Mouse (Mus musculus) neural tube, embryonic 15.5 days (tissue): ENCODE results near the gene Gjc3. TPM values are rescaled to one million over a fixed set of nuclear protein-coding genes. Genes with fewer than 3 reads are reported as not detected.

Experiments
- ATAC-seq: fragments of 200-750 bp; cut with Nextera tagmentation; 2 replicates; pipeline ENCODE4 v1.8.0; 2017; ENCODE audit warnings: mild to moderate bottlenecking, moderate TSS enrichment, moderate library complexity; ENCODE audit not compliant: low FRiP score
- H3K27ac ChIP-seq: fragments of 300-500 bp; sonication (generic); replicated peaks from 2 replicates; pipeline ENCODE4 v1.5.1; 2015; ENCODE audit warnings: mild to moderate bottlenecking, inconsistent platforms
- H3K27me3 ChIP-seq: fragments of 300-500 bp; sonication (generic); replicated peaks from 2 replicates; pipeline ENCODE4 v1.6.1; 2015; ENCODE audit warnings: inconsistent platforms
- H3K36me3 ChIP-seq: fragments of 300-500 bp; sonication (generic); 2 replicates; pipeline ENCODE4 v1.6.1; 2015; ENCODE audit warnings: inconsistent platforms
- H3K4me1 ChIP-seq: fragments of 300-500 bp; sonication (generic); 2 replicates; pipeline ENCODE4 v1.6.1; 2015; ENCODE audit warnings: inconsistent platforms
- H3K4me2 ChIP-seq: fragments of 300-500 bp; sonication (generic); 2 replicates; pipeline ENCODE4 v1.6.1; 2015; ENCODE audit warnings: inconsistent platforms, mild to moderate bottlenecking, moderate library complexity
- H3K4me3 ChIP-seq: fragments of 300-500 bp; sonication (generic); replicated peaks from 2 replicates; pipeline ENCODE4 v1.5.1; 2015; ENCODE audit warnings: mild to moderate bottlenecking, inconsistent platforms
- H3K9ac ChIP-seq: fragments of 300-500 bp; sonication (generic); replicated peaks from 2 replicates; pipeline ENCODE4 v1.6.1; 2015; ENCODE audit warnings: mild to moderate bottlenecking, inconsistent platforms
- H3K9me3 ChIP-seq: fragments of 300-500 bp; sonication (generic); replicated peaks from 2 replicates; pipeline ENCODE4 v1.6.1; 2016; ENCODE audit warnings: inconsistent platforms
- WGBS: fragments of 180-500 bp; shearing (Covaris S2); methylation state at CpG from one replicate; pipeline ENCODE4 v1.1.7; 2015; ENCODE audit warnings: mixed read lengths; 5-methylcytosine and 5-hydroxymethylcytosine counted together
- polyA plus RNA-seq: library from polyadenylated mRNA; unstranded; fragments of >200 nt; fragmentation: Nextera tagmentation; extraction: Ambion mirVana; gene quantifications from 2 replicates; pipeline ENCODE4 v1.2.1, GENCODE M21; 2015

Gene Gjc3
- polyA plus RNA-seq: 1.6 and 1.7 TPM in 2 replicates

DNA sequence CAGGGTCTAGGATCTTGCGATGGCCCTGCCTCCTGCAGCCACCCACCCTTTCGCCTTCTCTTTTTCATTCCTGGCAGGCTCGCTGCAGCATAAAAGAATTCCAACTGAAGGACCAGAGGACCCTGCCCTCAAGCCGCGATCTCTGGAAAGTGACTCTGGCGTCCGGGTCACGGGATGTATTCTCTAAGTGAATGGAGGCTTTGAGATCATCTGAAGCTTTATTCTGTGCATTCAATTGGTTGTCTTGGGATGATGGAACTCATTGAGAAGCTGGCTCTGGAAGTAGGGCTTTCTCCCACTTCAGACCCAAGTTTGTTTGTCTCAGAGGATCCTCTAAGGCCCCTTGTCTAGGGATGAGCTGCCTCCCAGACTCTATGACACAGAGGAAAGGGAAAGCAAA, at the start of gene Gjc3:
TSS of gene Gjc3 (minus strand) at position 154 of the 400 bp plus-strand sequence.
- H3K9me3 ChIP-seq: no peaks in the 10 kb centered on the region
- no peak within 1 kb of the TSS for H3K9ac ChIP-seq
- no peaks in the 10 kb centered on the region for H3K4me1 ChIP-seq
- no peak for ATAC-seq
- H3K4me3 ChIP-seq: no peak within 1 kb of the TSS
- H3K27me3 ChIP-seq: no peaks in the 10 kb centered on the region
- 68% methylated on average over 8 of the region's 8 CpGs for WGBS
- no peak within 1 kb of the TSS for H3K27ac ChIP-seq
- no peaks in the 10 kb centered on the region for H3K36me3 ChIP-seq
- H3K4me2 ChIP-seq: no peak within 1 kb of the TSS

DNA sequence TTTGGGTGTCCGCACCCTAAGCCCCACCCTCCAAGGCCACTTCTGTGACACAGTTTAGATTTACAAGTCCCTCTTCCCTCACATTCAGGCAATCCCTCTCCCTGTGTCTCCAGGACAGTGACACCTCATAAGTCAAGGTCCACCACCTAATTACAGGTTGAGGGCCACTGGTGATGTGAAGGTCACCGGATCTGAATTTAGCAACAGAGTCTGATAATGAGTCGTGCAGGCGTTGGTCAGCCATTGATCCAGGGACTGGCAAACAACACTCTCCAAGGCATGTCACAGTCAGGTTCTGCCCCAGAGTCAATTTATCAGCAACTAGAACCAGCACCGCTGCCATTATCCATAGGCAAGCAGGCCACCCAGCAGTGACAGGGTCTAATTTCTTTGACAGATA, 49.5 kb upstream of the Gjc3 start:
- H3K9ac ChIP-seq: no peak overlapping the region
- H3K4me3 ChIP-seq: no peak overlapping the region
- WGBS: 96% methylated on average over 5 of the region's 5 CpGs
- H3K27ac ChIP-seq: no peak overlapping the region
- H3K4me1 ChIP-seq: no peaks in the 10 kb centered on the region
- H3K36me3 ChIP-seq: no peaks in the 10 kb centered on the region
- no peaks in the 10 kb centered on the region for H3K27me3 ChIP-seq
- no peak overlapping the region for H3K4me2 ChIP-seq
- ATAC-seq: no peak
- H3K9me3 ChIP-seq: no peaks in the 10 kb centered on the region

DNA sequence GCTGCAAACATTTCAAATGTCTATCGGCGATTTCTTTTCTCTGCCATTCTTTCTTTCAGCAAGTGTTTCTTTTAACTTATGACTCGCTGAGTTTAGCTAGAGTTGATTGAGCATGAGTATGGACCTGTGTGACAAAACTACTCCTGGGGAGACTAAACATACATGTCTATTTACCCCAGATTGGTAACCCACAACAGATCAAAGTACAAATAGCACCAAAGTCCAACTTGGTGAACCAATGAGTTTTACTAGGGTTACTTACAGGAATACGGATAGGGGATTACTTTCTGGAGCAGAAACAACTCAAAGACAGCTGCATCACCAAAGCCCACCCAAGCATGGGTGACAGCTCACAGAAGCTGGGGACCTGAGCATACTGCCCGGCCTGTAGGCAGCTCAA, 46.5 kb upstream of the Gjc3 start:
- Histone ChIP-seq H3K4me1 (no peaks in the 10 kb centered on the region), H3K9ac (no peak overlapping the region), H3K27ac (no peak overlapping the region), H3K4me2 (no peak overlapping the region), H3K4me3 (no peak overlapping the region), H3K27me3 (no peaks in the 10 kb centered on the region), H3K9me3 (no peaks in the 10 kb centered on the region), H3K36me3 (no peaks in the 10 kb centered on the region)
- no peak for ATAC-seq
- WGBS: 96% methylated on average over 5 of the region's 5 CpGs

DNA sequence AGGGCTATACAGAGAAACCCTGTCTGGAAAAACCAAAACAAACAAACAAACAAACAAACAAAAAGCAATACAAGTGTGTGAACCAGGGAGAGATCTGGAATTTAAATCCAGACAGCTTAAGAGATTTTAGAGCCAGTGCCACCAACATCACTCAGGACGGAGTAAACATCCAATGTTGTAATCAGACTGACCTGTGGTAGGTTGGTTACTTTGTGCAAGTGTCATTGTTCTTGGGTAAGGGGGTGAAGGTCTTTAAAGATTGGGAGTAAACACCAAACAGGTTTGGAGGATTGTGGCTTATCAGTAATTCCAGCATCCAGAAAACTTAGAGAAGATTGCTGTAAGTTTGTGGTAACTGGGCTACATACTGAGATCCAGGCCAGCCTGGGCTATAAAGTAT, 23.5 kb upstream of the Gjc3 start:
- no peaks in the 10 kb centered on the region for H3K4me1 ChIP-seq
- ATAC-seq: no peak
- no peak overlapping the region for H3K4me2 ChIP-seq
- 91% methylated on average over 1 of the region's 1 CpGs for WGBS
- no peaks in the 10 kb centered on the region for H3K36me3 ChIP-seq
- H3K27me3 ChIP-seq: no peaks in the 10 kb centered on the region
- no peak overlapping the region for H3K9ac ChIP-seq
- no peak overlapping the region for H3K4me3 ChIP-seq
- no peak overlapping the region for H3K27ac ChIP-seq
- H3K9me3 ChIP-seq: no peaks in the 10 kb centered on the region

DNA sequence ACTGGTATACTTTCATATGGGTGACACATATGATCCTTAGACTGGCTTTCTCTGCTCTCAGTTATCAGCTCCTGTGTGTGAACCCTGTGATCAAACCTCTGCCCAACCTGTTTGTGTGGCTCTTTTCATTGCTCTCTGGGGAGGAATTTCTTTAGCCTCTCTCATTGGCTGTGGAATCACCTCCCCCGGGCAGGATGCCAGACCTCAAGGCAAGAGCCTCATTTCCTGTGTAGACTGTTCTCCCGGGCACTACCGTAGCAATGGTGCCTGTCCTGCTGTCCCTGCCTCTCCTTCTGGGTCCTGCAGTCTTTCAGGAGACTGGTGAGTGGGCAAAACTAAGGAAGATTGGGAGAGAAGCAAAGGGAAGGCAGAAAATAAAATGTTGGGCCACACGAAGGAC, 18.4 kb upstream of the Gjc3 start, which contains the start of gene Azgp1:
TSS of gene Azgp1 (plus strand) at position 221 of the 400 bp plus-strand sequence.
- no peak for ATAC-seq
- Histone ChIP-seq H3K9ac (no peak within 1 kb of the TSS), H3K4me2 (no peak within 1 kb of the TSS), H3K4me3 (no peak within 1 kb of the TSS), H3K4me1 (no peaks in the 10 kb centered on the region), H3K9me3 (no peaks in the 10 kb centered on the region), H3K27me3 (no peaks in the 10 kb centered on the region), H3K27ac (no peak within 1 kb of the TSS), H3K36me3 (no peaks in the 10 kb centered on the region)
- WGBS: 89% methylated on average over 4 of the region's 4 CpGs

DNA sequence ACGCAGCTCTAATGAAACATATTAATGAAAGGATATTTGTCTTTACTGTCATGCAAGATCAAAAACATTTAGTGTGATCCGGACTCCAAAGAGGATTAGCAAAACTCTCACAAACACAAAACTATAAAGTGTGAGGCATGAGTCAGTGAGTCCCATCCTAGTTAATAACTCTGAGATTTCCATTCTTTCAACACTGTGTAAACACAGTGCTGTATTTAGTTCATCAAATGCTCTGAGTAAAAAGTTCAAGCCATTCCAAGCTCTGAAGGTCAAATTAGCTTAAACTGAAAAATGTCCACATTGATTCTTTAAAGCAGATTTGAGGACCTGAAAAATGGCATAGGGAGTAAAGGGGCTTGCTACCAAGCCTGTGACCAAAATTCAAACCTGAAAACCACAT, 16.2 kb upstream of the Gjc3 start:
- WGBS: 81% methylated on average over 2 of the region's 2 CpGs
- no peaks in the 10 kb centered on the region for H3K9me3 ChIP-seq
- H3K4me1 ChIP-seq: no peaks in the 10 kb centered on the region
- no peak overlapping the region for H3K9ac ChIP-seq
- no peaks in the 10 kb centered on the region for H3K36me3 ChIP-seq
- no peak overlapping the region for H3K4me2 ChIP-seq
- H3K27ac ChIP-seq: no peak overlapping the region
- H3K27me3 ChIP-seq: 0 out of 2 replicates have a peak, but pooled peaks cover 2% of the 10 kb centered on the region
- H3K4me3 ChIP-seq: no peak overlapping the region
- no peak for ATAC-seq

DNA sequence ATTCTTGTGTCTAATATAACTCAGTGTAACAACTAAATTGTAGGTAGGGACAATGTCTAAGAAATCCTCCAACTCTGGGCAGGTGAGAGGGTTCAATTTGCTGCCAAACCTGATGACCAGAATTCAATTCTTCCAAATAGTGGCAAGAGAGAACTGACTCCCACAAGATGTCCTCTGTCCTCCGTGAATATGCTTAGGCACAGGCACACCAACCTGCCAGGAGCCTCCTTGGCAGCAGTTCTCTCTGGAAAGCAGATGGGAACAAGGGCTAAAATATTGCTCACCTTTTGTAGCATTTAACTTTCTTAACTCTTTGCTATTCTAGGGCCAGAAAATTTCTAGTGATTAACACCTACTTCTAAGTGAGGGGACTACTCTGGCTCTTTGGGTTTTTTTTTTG, 14.4 kb upstream of the Gjc3 start:
- ATAC-seq: no peak
- no peaks in the 10 kb centered on the region for H3K9me3 ChIP-seq
- no peaks in the 10 kb centered on the region for H3K36me3 ChIP-seq
- 32% methylated on average over 1 of the region's 1 CpGs for WGBS
- 0 out of 2 replicates have a peak, but pooled peaks cover 2% of the 10 kb centered on the region for H3K27me3 ChIP-seq
- H3K27ac ChIP-seq: no peak overlapping the region
- no peaks in the 10 kb centered on the region for H3K4me1 ChIP-seq
- no peak overlapping the region for H3K4me3 ChIP-seq
- H3K9ac ChIP-seq: no peak overlapping the region
- no peak overlapping the region for H3K4me2 ChIP-seq

DNA sequence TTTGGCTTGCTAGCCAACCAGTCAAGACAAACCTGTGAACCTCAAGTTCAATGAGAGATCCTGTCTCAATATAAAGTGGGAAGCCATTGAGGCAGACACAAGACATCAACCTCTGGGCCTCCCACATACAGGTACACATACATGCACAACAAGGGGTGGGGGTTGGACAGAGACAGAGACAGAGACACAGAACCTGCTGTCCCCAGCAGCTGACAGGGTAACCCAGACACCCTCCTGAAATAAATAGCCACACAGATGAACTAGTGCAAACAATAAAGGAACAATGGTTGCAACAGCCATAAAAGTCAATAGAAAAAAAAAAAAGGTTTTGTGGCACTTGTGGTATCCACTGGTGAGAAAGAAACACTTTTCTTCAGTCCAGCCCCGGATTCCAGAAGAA, 12.5 kb upstream of the Gjc3 start:
- Histone ChIP-seq H3K36me3 (no peaks in the 10 kb centered on the region), H3K9me3 (no peaks in the 10 kb centered on the region), H3K4me1 (no peaks in the 10 kb centered on the region), H3K9ac (no peak overlapping the region), H3K4me3 (no peak overlapping the region), H3K27me3 (0 out of 2 replicates have a peak, but pooled peaks cover 2% of the 10 kb centered on the region), H3K27ac (no peak overlapping the region), H3K4me2 (no peak overlapping the region)
- no peak for ATAC-seq
- WGBS: 28% methylated on average over 1 of the region's 1 CpGs

DNA sequence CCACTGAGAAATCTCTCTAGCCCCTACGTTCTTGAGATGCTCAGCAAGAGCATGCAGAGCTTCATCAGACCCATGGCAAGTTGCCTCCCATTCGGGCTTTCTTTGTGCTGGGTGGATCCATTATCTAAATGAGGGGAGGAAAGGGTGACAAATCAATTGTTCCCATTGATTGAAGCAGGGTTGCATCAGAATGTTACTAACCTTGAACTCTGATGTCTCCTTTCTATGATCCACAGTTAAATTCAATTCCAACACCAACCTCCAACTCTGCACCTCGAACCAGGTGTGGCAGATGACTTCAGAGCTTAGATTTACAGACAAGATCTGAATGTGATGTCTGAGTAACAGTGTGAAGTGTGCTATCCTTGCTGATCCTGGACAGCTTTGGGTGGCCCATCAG, 11.8 kb upstream of the Gjc3 start:
- Histone ChIP-seq H3K9me3 (no peaks in the 10 kb centered on the region), H3K27ac (no peak overlapping the region), H3K4me3 (no peak overlapping the region), H3K4me2 (no peak overlapping the region), H3K27me3 (0 out of 2 replicates have a peak, but pooled peaks cover 2% of the 10 kb centered on the region), H3K4me1 (no peaks in the 10 kb centered on the region), H3K9ac (no peak overlapping the region), H3K36me3 (no peaks in the 10 kb centered on the region)
- 66% methylated on average over 3 of the region's 3 CpGs for WGBS
- no peak for ATAC-seq

DNA sequence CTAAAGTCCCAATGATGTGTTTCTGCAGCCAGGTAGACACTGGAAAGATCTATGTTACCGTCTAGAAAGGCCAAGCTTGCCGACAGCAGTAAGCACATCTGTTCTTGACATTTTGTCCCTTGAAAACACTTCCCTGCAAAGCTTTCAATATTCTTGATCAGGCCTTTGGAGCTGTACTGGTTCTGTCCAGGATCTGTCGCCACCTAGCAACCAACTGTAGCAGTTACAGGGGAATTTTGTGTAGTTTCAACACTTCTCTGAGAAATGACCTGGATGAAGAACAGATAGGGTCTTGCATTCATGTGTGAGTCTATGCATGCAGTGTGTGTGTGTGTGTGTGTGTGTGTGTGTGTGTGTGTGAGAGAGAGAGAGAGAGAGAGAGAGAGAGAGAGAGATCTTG, 10.8 kb upstream of the Gjc3 start:
- 0 out of 2 replicates have a peak, but pooled peaks cover 2% of the 10 kb centered on the region for H3K27me3 ChIP-seq
- 59% methylated on average over 3 of the region's 3 CpGs for WGBS
- H3K9me3 ChIP-seq: no peaks in the 10 kb centered on the region
- no peak overlapping the region for H3K4me3 ChIP-seq
- H3K4me2 ChIP-seq: no peak overlapping the region
- H3K4me1 ChIP-seq: no peaks in the 10 kb centered on the region
- H3K27ac ChIP-seq: no peak overlapping the region
- no peaks in the 10 kb centered on the region for H3K36me3 ChIP-seq
- no peak for ATAC-seq
- H3K9ac ChIP-seq: no peak overlapping the region

DNA sequence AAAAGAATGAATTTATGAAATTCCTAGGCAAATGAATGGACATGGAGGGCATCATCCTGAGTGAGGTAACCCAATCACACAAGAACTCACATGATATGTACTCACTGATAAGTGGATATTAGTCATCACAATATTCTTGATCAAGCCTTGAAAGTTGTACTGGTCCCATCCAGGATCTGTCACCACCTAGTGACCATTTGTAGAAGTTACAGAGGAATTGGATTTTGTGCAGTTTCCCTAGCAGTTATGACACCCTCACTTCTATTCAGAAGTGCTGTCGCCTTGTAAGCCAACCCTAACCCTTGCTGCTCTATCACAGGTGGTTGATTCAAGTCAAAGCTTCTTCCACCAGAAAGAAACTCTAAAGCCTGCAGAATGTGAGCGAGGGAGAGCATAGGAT, 10.3 kb upstream of the Gjc3 start:
- WGBS: 76% methylated on average over 2 of the region's 2 CpGs
- no peak overlapping the region for H3K9ac ChIP-seq
- no peak overlapping the region for H3K4me3 ChIP-seq
- H3K27ac ChIP-seq: no peak overlapping the region
- H3K36me3 ChIP-seq: no peaks in the 10 kb centered on the region
- no peak overlapping the region for H3K4me2 ChIP-seq
- no peaks in the 10 kb centered on the region for H3K9me3 ChIP-seq
- no peaks in the 10 kb centered on the region for H3K4me1 ChIP-seq
- no peak for ATAC-seq
- 0 out of 2 replicates have a peak, but pooled peaks cover 2% of the 10 kb centered on the region for H3K27me3 ChIP-seq

DNA sequence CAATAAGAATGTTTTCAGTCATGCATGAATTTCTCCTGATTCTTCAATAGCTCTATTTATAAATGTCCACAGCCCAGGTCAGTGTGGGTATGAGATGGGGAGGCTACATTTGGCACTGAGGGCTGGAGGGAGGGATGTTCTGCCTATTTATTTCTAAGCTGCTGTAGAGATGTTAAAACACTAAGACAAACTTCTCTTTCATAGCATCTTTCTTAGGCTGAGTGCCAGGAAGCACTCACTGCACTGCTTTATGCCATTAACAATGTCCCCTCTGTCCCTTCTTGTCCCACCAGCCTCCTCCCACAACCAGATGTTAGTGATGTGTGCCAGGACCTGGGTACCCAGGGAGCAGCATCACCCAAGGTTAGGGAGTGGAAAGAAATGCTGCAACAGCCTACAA, 3.6 kb upstream of the Gjc3 start:
- Histone ChIP-seq H3K4me2 (no peak overlapping the region), H3K9ac (no peak overlapping the region)
- ATAC-seq: no peak

DNA sequence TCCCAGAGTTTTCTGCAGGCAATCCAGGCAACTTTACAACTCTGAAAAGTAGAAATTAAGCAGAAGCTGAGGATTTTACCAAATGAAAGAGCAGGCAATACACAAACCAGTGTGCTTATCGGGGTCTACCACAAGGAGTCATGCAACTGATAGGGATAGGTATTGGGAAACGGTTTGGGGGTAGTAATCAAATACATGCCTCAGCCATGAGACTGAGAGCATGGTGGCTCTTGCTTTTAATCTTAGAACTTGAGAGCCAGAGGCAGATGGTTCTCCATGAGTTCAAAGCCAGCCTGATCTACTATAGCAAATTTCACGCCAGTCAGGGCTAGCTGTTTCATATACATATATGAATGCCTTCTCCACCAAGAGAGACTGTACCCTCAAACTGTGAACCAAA, 6.5 kb downstream of the Gjc3 start:
- Histone ChIP-seq H3K4me2 (no peak overlapping the region), H3K36me3 (no peaks in the 10 kb centered on the region), H3K9me3 (no peaks in the 10 kb centered on the region), H3K9ac (no peak overlapping the region), H3K4me1 (no peaks in the 10 kb centered on the region), H3K4me3 (no peak overlapping the region), H3K27ac (no peak overlapping the region), H3K27me3 (no peaks in the 10 kb centered on the region)
- 90% methylated on average over 3 of the region's 3 CpGs for WGBS
- ATAC-seq: no peak

More for the DNA sequence above, 3.6 kb upstream of the Gjc3 start:
- Histone ChIP-seq H3K4me1 (no peaks in the 10 kb centered on the region), H3K4me3 (no peak overlapping the region), H3K27me3 (no peaks in the 10 kb centered on the region), H3K36me3 (no peaks in the 10 kb centered on the region), H3K9me3 (no peaks in the 10 kb centered on the region), H3K27ac (no peak overlapping the region)
